19 mouse cellular contexts compared by ENCODE assay signal in the genomic region with DNA sequence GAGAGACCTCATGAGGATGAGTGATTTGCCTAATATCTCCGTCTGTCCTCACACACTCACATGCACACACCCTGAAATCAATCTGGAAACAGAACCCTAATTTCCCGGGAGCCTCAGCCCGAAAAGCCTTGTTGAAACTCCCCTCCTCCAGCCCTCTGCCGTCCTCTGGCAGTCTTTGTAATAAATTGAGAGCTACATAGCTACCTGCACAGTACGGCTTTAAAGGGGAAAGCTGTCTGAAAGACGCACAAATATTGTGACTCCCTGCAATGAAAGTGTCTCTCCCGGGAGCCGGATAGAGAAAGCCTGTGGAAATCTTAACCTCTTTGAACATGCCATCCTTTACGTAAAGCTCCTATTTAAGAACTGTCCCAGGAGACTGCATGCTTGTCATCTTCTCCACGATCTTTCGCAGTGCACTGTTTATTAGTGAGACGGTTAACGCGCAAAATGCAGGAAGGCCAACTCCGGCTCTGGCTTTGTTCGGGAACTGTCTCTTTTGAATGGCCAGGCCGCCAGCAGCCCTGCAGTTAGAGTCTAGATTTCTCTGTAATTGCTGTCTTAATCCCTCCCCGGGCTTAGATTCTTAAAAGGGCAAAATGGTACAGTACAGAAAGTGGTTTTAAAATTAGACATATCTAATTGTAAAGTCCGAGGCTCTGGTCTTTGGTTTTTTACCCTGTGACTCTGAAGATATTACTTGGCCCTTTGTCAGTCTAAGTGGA. TPM values are rescaled to one million over a fixed set of nuclear protein-coding genes. Genes with fewer than 3 reads are reported as not detected.
A peak's percentile ranks its signal among the peaks of the same experiment; 100 is the strongest.
DNase-seq lines count a peak whose midpoint lies in the region; ATAC-seq and TF ChIP-seq lines count a peak whose summit lies in the region.
"Had no signal": no experiment of that assay in that cellular context is flagged by ENCODE, and none has a peak within 500 bp of the region (broad histone marks: within the 10 kb centered on the region; RNA-seq: fewer than 3 reads in every experiment).

No protein-coding gene starts in this region.

- H3K4me2 ChIP-seq in embryonic facial prominence, embryonic 11.5 days (ENCODE audit: low read depth, low read length), result no peak overlapping the region
- peak overlapping the region; percentile 35 for H3K4me2 ChIP-seq in midbrain, embryonic 14.5 days (ENCODE audit: low read length)
- H3K4me2 ChIP-seq: heart, embryonic 11.5 days; liver, embryonic 12.5 days; neural tube, embryonic 12.5 days had no signal

- H3K4me1 ChIP-seq in embryonic facial prominence, embryonic 11.5 days (ENCODE audit: control insufficient read depth, insufficient read depth, low read length), result no peaks in the 10 kb centered on the region
- H3K4me1 ChIP-seq in embryonic facial prominence, embryonic 10.5 days, result peaks cover 17% of the 10 kb centered on the region
- H3K4me1 ChIP-seq in hindbrain, embryonic 10.5 days (replicated peaks), result peaks cover 13% of the 10 kb centered on the region; the same call in 1 of the 2 replicates
- H3K4me1 ChIP-seq in midbrain, embryonic 14.5 days (ENCODE audit: control insufficient read depth, insufficient read depth, low read length), result peaks cover 15% of the 10 kb centered on the region
- H3K4me1 ChIP-seq: liver, embryonic 12.5 days; neural tube, embryonic 12.5 days had no signal

- H3K4me3 ChIP-seq in embryonic facial prominence, embryonic 11.5 days (ENCODE audit: low read depth, low read length), result no peak overlapping the region
- H3K4me3 ChIP-seq in embryonic facial prominence, embryonic 10.5 days, result no peak overlapping the region
- H3K4me3 ChIP-seq in hindbrain, embryonic 10.5 days, result no peak overlapping the region
- no peak overlapping the region for H3K4me3 ChIP-seq in midbrain, embryonic 14.5 days (replicated peaks; ENCODE audit: low read depth, low read length)
- H3K4me3 ChIP-seq: liver, embryonic 12.5 days; neural tube, embryonic 12.5 days had no signal

- no peak overlapping the region for H3K9ac ChIP-seq in embryonic facial prominence, embryonic 11.5 days (replicated peaks; ENCODE audit: low read length)
- H3K9ac ChIP-seq in midbrain, embryonic 14.5 days (replicated peaks; ENCODE audit: low read length), result peak overlapping the region; percentile 40
- H3K9ac ChIP-seq: liver, embryonic 12.5 days; neural tube, embryonic 12.5 days had no signal

- 64% methylated on average over 19 of the region's 19 CpGs for WGBS in embryonic facial prominence, embryonic 11.5 days
- 72% methylated on average over 19 of the region's 19 CpGs for WGBS in embryonic facial prominence, embryonic 10.5 days
- 75% methylated on average over 19 of the region's 19 CpGs for WGBS in hindbrain, embryonic 10.5 days
- 19% methylated on average over 19 of the region's 19 CpGs for WGBS in midbrain, embryonic 14.5 days

- ATAC-seq in embryonic facial prominence, embryonic 11.5 days (replicated peaks; ENCODE audit: insufficient number of reproducible peaks, low FRiP score, low TSS enrichment, low read depth), result no peak
- ATAC-seq in midbrain, embryonic 14.5 days (ENCODE audit: low FRiP score, low TSS enrichment), result no peak
- ATAC-seq: activated CD4-positive, CD25-positive, alpha-beta regulatory T cell, adult 4 months; liver, embryonic 12.5 days had no signal

- no peaks in the 10 kb centered on the region for H3K36me3 ChIP-seq in embryonic facial prominence, embryonic 11.5 days (replicated peaks; ENCODE audit: control insufficient read depth, insufficient read depth, low read depth, low read length)
- H3K36me3 ChIP-seq in embryonic facial prominence, embryonic 10.5 days (replicated peaks), result no peaks in the 10 kb centered on the region
- no peaks in the 10 kb centered on the region for H3K36me3 ChIP-seq in hindbrain, embryonic 10.5 days
- H3K36me3 ChIP-seq in midbrain, embryonic 14.5 days (ENCODE audit: control insufficient read depth, insufficient read depth, low read length), result no peaks in the 10 kb centered on the region
- H3K36me3 ChIP-seq: liver, embryonic 12.5 days; neural tube, embryonic 12.5 days had no signal

- H3K9me3 ChIP-seq in embryonic facial prominence, embryonic 11.5 days (replicated peaks; ENCODE audit: control insufficient read depth, low read length), result no peaks in the 10 kb centered on the region
- no peaks in the 10 kb centered on the region for H3K9me3 ChIP-seq in embryonic facial prominence, embryonic 10.5 days
- no peaks in the 10 kb centered on the region for H3K9me3 ChIP-seq in hindbrain, embryonic 10.5 days
- H3K9me3 ChIP-seq in midbrain, embryonic 14.5 days (ENCODE audit: control insufficient read depth, low read length), result no peaks in the 10 kb centered on the region
- H3K9me3 ChIP-seq: liver, embryonic 12.5 days; neural tube, embryonic 12.5 days had no signal

- peak; percentile 23 for DNase-seq in embryonic facial prominence, embryonic 11.5 days (ENCODE audit: low spot score)
- DNase-seq in embryonic facial prominence, embryonic 10.5 days (ENCODE audit: low spot score), result no peak
- DNase-seq in brain, embryonic 14.5 days (ENCODE audit: low read depth), result peak; percentile 79
- no peak for DNase-seq in hindbrain, embryonic 10.5 days (ENCODE audit: low spot score)
- DNase-seq in midbrain, embryonic 14.5 days, result peak; percentile 80
- no peak for DNase-seq in cerebellum, adult 18-20 months
- DNase-seq in frontal cortex, postnatal 25 days (ENCODE audit: low spot score in 2 of 2), result no peak
- no peak for DNase-seq in B cell, adult 2 months
- DNase-seq: adrenal gland, postnatal 25 days; cerebellum, postnatal 10 days; gastrocnemius, postnatal 25 days; heart, postnatal 4 days; kidney, adult 18-20 months; spleen, adult 18-20 months; thymus, postnatal 14 days had no signal

- TF ChIP-seq CTCF in brain, embryonic 14.5 days (IDR thresholded peaks at IDR 0.05; ENCODE audit: borderline replicate concordance, extremely low read depth, insufficient read depth, insufficient read length), result no peak

- no peak for TF ChIP-seq POLR2A in brain, embryonic 14.5 days (IDR thresholded peaks at IDR 0.05; ENCODE audit: borderline replicate concordance, extremely low read depth, insufficient read depth, insufficient read length, poor library complexity, severe bottlenecking)

- no peaks in the 10 kb centered on the region for H3K27me3 ChIP-seq in embryonic facial prominence, embryonic 11.5 days (ENCODE audit: control insufficient read depth, insufficient read depth, low read length)
- H3K27me3 ChIP-seq in embryonic facial prominence, embryonic 10.5 days (replicated peaks; ENCODE audit: low read depth, poor library complexity, severe bottlenecking), result no peaks in the 10 kb centered on the region
- no peaks in the 10 kb centered on the region for H3K27me3 ChIP-seq in hindbrain, embryonic 10.5 days (ENCODE audit: insufficient read depth, poor library complexity, severe bottlenecking)
- H3K27me3 ChIP-seq in midbrain, embryonic 14.5 days (ENCODE audit: control insufficient read depth, insufficient read depth, low read length), result no peaks in the 10 kb centered on the region
- H3K27me3 ChIP-seq: liver, embryonic 12.5 days; neural tube, embryonic 12.5 days had no signal

- no peak overlapping the region for H3K27ac ChIP-seq in embryonic facial prominence, embryonic 11.5 days (replicated peaks; ENCODE audit: low read depth, low read length)
- H3K27ac ChIP-seq in embryonic facial prominence, embryonic 10.5 days (replicated peaks), result no peak overlapping the region; the same call in 1 of the 2 replicates
- H3K27ac ChIP-seq in hindbrain, embryonic 10.5 days, result peak overlapping the region; percentile 29
- H3K27ac ChIP-seq in midbrain, embryonic 14.5 days (replicated peaks; ENCODE audit: low read depth, low read length), result peak overlapping the region; percentile 69
- H3K27ac ChIP-seq: liver, embryonic 12.5 days; neural tube, embryonic 12.5 days had no signal

RNA-seq across cellular contexts. Expression of a gene that starts 39.1 kb away (rescaled TPM):
- 1.7 and 2.2 TPM in 2 replicates for polyA plus RNA-seq in embryonic facial prominence, embryonic 11.5 days (2014; fragmentation: Nextera tagmentation; extraction: Ambion mirVana)
- polyA plus RNA-seq in embryonic facial prominence, embryonic 10.5 days (2016; fragmentation: Nextera tagmentation; extraction: Ambion mirVana), result 1.8 and 2.5 TPM in 2 replicates
- polyA plus RNA-seq in brain, embryonic 14.5 days (2012; rRNA removed), result 0.29 and 0.75 TPM in 2 replicates
- 2.5 and 3.0 TPM in 2 replicates for polyA plus RNA-seq in hindbrain, embryonic 10.5 days (2016; fragmentation: Nextera tagmentation; extraction: Ambion mirVana)
- polyA plus RNA-seq in midbrain, embryonic 14.5 days (2014; fragmentation: Nextera tagmentation; extraction: Ambion mirVana), result 0.51 and 1.00 TPM in 2 replicates
- polyA plus RNA-seq: activated CD4-positive, CD25-positive, alpha-beta regulatory T cell, adult 4 months had no signal

RNA-seq across cellular contexts. Expression of a gene that starts 41.4 kb away (rescaled TPM):
- polyA plus RNA-seq in embryonic facial prominence, embryonic 11.5 days (2014; fragmentation: Nextera tagmentation; extraction: Ambion mirVana), result 0.10 and 0.34 TPM in 2 replicates
- 0.11 and 0.15 TPM in 2 replicates for polyA plus RNA-seq in embryonic facial prominence, embryonic 10.5 days (2016; fragmentation: Nextera tagmentation; extraction: Ambion mirVana)
- polyA plus RNA-seq in brain, embryonic 14.5 days (2012; rRNA removed), result 0.09 and 0.14 TPM in 2 replicates
- polyA plus RNA-seq in hindbrain, embryonic 10.5 days (2016; fragmentation: Nextera tagmentation; extraction: Ambion mirVana), result 0.16 and 0.22 TPM in 2 replicates
- polyA plus RNA-seq in midbrain, embryonic 14.5 days (2014; fragmentation: Nextera tagmentation; extraction: Ambion mirVana), result not detected in 2 replicates
- polyA plus RNA-seq: activated CD4-positive, CD25-positive, alpha-beta regulatory T cell, adult 4 months; heart, embryonic 11.5 days; liver, embryonic 12.5 days had no signal

Comparison
In these comparisons a context has a peak if more than half of its experiments do, and no peak if none do; other contexts are left out.
1. DNase-seq: peak in embryonic facial prominence, embryonic 11.5 days (single experiment), brain, embryonic 14.5 days (single experiment) and midbrain, embryonic 14.5 days (single experiment); none in embryonic facial prominence, embryonic 10.5 days (single experiment), hindbrain, embryonic 10.5 days (single experiment), cerebellum, adult 18-20 months (0 of 2), frontal cortex, postnatal 25 days (0 of 2) and B cell, adult 2 months (0 of 2).
2. H3K27ac ChIP-seq: peak in hindbrain, embryonic 10.5 days (single experiment) and midbrain, embryonic 14.5 days (single experiment); none in embryonic facial prominence, embryonic 11.5 days (single experiment) and embryonic facial prominence, embryonic 10.5 days (single experiment).